Mouse (Mus musculus): ENCODE measurements at regions not wholly inside any gene's neighbourhood (a gene's known extent, or its start where the extent isn't known, plus 50 kb on each side); places are given as distances from the start of the nearest gene placed in this dataset.

- Histone ChIP-seq H3K27me3 (replicated peaks) (no peaks in the 10 kb centered on the region), H3K9ac (no peak overlapping the region), H3K4me2 (replicated peaks) (no peak overlapping the region), H3K4me3 (replicated peaks) (no peak overlapping the region), H3K36me3 (no peaks in the 10 kb centered on the region), H3K27ac (no peak overlapping the region), H3K9me3 (no peaks in the 10 kb centered on the region), H3K4me1 (replicated peaks) (no peaks in the 10 kb centered on the region)
- no peak for ATAC-seq
- WGBS, result 54% methylated on average over 11 of the region's 11 CpGs
These were observed 2188.2 kb upstream of the Gm7489 start for GRCm38 (mm10) chr15:51696344-51697016.

- no peak overlapping the region for H3K9ac ChIP-seq
- H3K27me3 ChIP-seq (replicated peaks), result no peaks in the 10 kb centered on the region
- H3K27ac ChIP-seq, result no peak overlapping the region
- H3K4me3 ChIP-seq (replicated peaks), result no peak overlapping the region
- no peaks in the 10 kb centered on the region for H3K36me3 ChIP-seq
- no peak for ATAC-seq
- no peaks in the 10 kb centered on the region for H3K9me3 ChIP-seq
- H3K4me1 ChIP-seq (replicated peaks), result no peaks in the 10 kb centered on the region
- 81% methylated on average over 1 of the region's 1 CpGs for WGBS
- no peak overlapping the region for H3K4me2 ChIP-seq (replicated peaks)
These were observed 2180.5 kb upstream of the Gm7489 start for GRCm38 (mm10) chr15:51704198-51704597.

GRCm38 (mm10) chr15:51709871-51710655, 2174.6 kb upstream of the Gm7489 start:
- no peaks in the 10 kb centered on the region for H3K36me3 ChIP-seq
- no peak for ATAC-seq
- no peaks in the 10 kb centered on the region for H3K4me1 ChIP-seq (replicated peaks)
- 54% methylated on average over 13 of the region's 13 CpGs for WGBS
- no peak overlapping the region for H3K27ac ChIP-seq
- no peak overlapping the region for H3K9ac ChIP-seq
- no peak overlapping the region for H3K4me2 ChIP-seq (replicated peaks)
- no peaks in the 10 kb centered on the region for H3K27me3 ChIP-seq (replicated peaks)
- H3K9me3 ChIP-seq, result no peaks in the 10 kb centered on the region
- no peak overlapping the region for H3K4me3 ChIP-seq (replicated peaks)

GRCm38 (mm10) chr15:51720873-51721308, 2163.8 kb upstream of the Gm7489 start:
- no peaks in the 10 kb centered on the region for H3K36me3 ChIP-seq
- H3K27me3 ChIP-seq (replicated peaks), result no peaks in the 10 kb centered on the region
- ATAC-seq, result no peak
- no peaks in the 10 kb centered on the region for H3K4me1 ChIP-seq (replicated peaks)
- no peak overlapping the region for H3K4me3 ChIP-seq (replicated peaks)
- H3K4me2 ChIP-seq (replicated peaks), result no peak overlapping the region
- H3K9me3 ChIP-seq, result no peaks in the 10 kb centered on the region
- WGBS, result 42% methylated on average over 9 of the region's 9 CpGs
- no peak overlapping the region for H3K9ac ChIP-seq
- H3K27ac ChIP-seq, result no peak overlapping the region

GRCm38 (mm10) chr15:51721363-51721762, 2163.3 kb upstream of the Gm7489 start:
- Histone ChIP-seq H3K9ac (no peak overlapping the region), H3K9me3 (no peaks in the 10 kb centered on the region), H3K36me3 (no peaks in the 10 kb centered on the region), H3K4me3 (replicated peaks) (no peak overlapping the region), H3K27ac (no peak overlapping the region), H3K27me3 (replicated peaks) (no peaks in the 10 kb centered on the region), H3K4me2 (replicated peaks) (no peak overlapping the region), H3K4me1 (replicated peaks) (no peaks in the 10 kb centered on the region)
- WGBS, result 56% methylated on average over 5 of the region's 5 CpGs
- ATAC-seq, result no peak

- H3K27ac ChIP-seq, result no peak overlapping the region
- 71% methylated on average over 7 of the region's 7 CpGs for WGBS
- ATAC-seq, result no peak
- no peaks in the 10 kb centered on the region for H3K9me3 ChIP-seq
- no peak overlapping the region for H3K9ac ChIP-seq
- no peaks in the 10 kb centered on the region for H3K4me1 ChIP-seq (replicated peaks)
- no peak overlapping the region for H3K4me2 ChIP-seq (replicated peaks)
- H3K36me3 ChIP-seq, result no peaks in the 10 kb centered on the region
- H3K4me3 ChIP-seq (replicated peaks), result no peak overlapping the region
- H3K27me3 ChIP-seq (replicated peaks), result no peaks in the 10 kb centered on the region
These were observed 2160.6 kb upstream of the Gm7489 start for GRCm38 (mm10) chr15:51724127-51724526.

- Histone ChIP-seq H3K36me3 (no peaks in the 10 kb centered on the region), H3K27me3 (replicated peaks) (no peaks in the 10 kb centered on the region), H3K27ac (no peak overlapping the region), H3K4me3 (replicated peaks) (no peak overlapping the region), H3K9me3 (no peaks in the 10 kb centered on the region), H3K4me1 (replicated peaks) (no peaks in the 10 kb centered on the region), H3K9ac (no peak overlapping the region), H3K4me2 (replicated peaks) (no peak overlapping the region)
- 85% methylated on average over 3 of the region's 3 CpGs for WGBS
- no peak for ATAC-seq
These were observed 2159.2 kb upstream of the Gm7489 start for GRCm38 (mm10) chr15:51725457-51725856.

- no peak overlapping the region for H3K27ac ChIP-seq
- H3K4me3 ChIP-seq (replicated peaks), result no peak overlapping the region
- no peaks in the 10 kb centered on the region; the same call in 1 of the 2 replicates for H3K4me1 ChIP-seq (replicated peaks)
- H3K27me3 ChIP-seq (replicated peaks), result no peaks in the 10 kb centered on the region
- no peak for ATAC-seq
- no peak overlapping the region for H3K9ac ChIP-seq
- H3K36me3 ChIP-seq, result no peaks in the 10 kb centered on the region
- H3K9me3 ChIP-seq, result no peaks in the 10 kb centered on the region
- WGBS, result 82% methylated on average over 10 of the region's 10 CpGs
- H3K4me2 ChIP-seq (replicated peaks), result no peak overlapping the region
These were observed 2154.6 kb upstream of the Gm7489 start for GRCm38 (mm10) chr15:51730106-51730505.

GRCm38 (mm10) chr15:51730805-51731412, 2153.8 kb upstream of the Gm7489 start:
- Histone ChIP-seq H3K27me3 (replicated peaks) (no peaks in the 10 kb centered on the region), H3K9me3 (no peaks in the 10 kb centered on the region), H3K4me3 (replicated peaks) (no peak overlapping the region), H3K4me2 (replicated peaks) (no peak overlapping the region), H3K36me3 (no peaks in the 10 kb centered on the region), H3K9ac (no peak overlapping the region), H3K27ac (no peak overlapping the region), H3K4me1 (replicated peaks) (no peaks in the 10 kb centered on the region; the same call in 1 of the 2 replicates)
- 42% methylated on average over 12 of the region's 12 CpGs for WGBS
- no peak for ATAC-seq

GRCm38 (mm10) chr15:51734194-51734593, 2150.5 kb upstream of the Gm7489 start:
- 78% methylated on average over 1 of the region's 1 CpGs for WGBS
- Histone ChIP-seq H3K27me3 (replicated peaks) (no peaks in the 10 kb centered on the region), H3K36me3 (no peaks in the 10 kb centered on the region), H3K9ac (no peak overlapping the region), H3K4me1 (replicated peaks) (no peaks in the 10 kb centered on the region; the same call in 1 of the 2 replicates), H3K4me2 (replicated peaks) (no peak overlapping the region), H3K9me3 (no peaks in the 10 kb centered on the region), H3K27ac (no peak overlapping the region), H3K4me3 (replicated peaks) (no peak overlapping the region)
- no peak for ATAC-seq

All from intestine, embryonic 15.5 days (tissue).